7 mouse cellular contexts compared by ENCODE assay signal in genomic region chr17:34031465-34032173, GRCm38 (mm10). TPM values are rescaled to one million over a fixed set of nuclear protein-coding genes. Genes with fewer than 3 reads are reported as not detected.
DNase-seq lines count a peak whose midpoint lies in the region; ATAC-seq lines count a peak whose summit lies in the region.

Gene Slc39a7, minus strand, starts transcription at chr17:34031682.
Gene Rxrb, plus strand, starts transcription at chr17:34031812.

- no peaks in the 10 kb centered on the region for H3K9me3 ChIP-seq in intestine, embryonic 16.5 days (ENCODE audit: control insufficient read depth, low read length)
- no peaks in the 10 kb centered on the region for H3K9me3 ChIP-seq in midbrain, embryonic 11.5 days (ENCODE audit: control insufficient read depth, low read length)

- under 1% methylated on average over 82 of the region's 88 CpGs for WGBS in intestine, embryonic 16.5 days
- WGBS in midbrain, embryonic 11.5 days = under 1% methylated on average over 73 of the region's 88 CpGs

- peak within 1 kb of the TSS; percentile 79 for H3K4me3 ChIP-seq in intestine, embryonic 16.5 days (ENCODE audit: low read length)
- peak within 1 kb of the TSS; percentile 90 for H3K4me3 ChIP-seq in midbrain, embryonic 11.5 days (ENCODE audit: low read depth, low read length)

- ATAC-seq in intestine, embryonic 16.5 days = peak; percentile 77
- ATAC-seq in midbrain, embryonic 11.5 days (ENCODE audit: low FRiP score) = peak; percentile 75

- intact Hi-C loops in left cerebral cortex, postnatal 36 days (cut with DNase I) = loop anchor here (1.0 to 10.0 kb wide), 2 partner anchors 88 to 563 kb away; partner anchors contain the start of genes Ager, H2-DMa and Pbx2

- H3K27me3 ChIP-seq in intestine, embryonic 16.5 days (replicated peaks; ENCODE audit: control insufficient read depth, insufficient read depth, low read length) = no peaks in the 10 kb centered on the region
- no peaks in the 10 kb centered on the region for H3K27me3 ChIP-seq in midbrain, embryonic 11.5 days (ENCODE audit: control insufficient read depth, insufficient read depth, low read length)

- H3K9ac ChIP-seq in intestine, embryonic 16.5 days (ENCODE audit: low read depth, low read length) = peak within 1 kb of the TSS; percentile 94
- H3K9ac ChIP-seq in midbrain, embryonic 11.5 days (ENCODE audit: low read length) = peak within 1 kb of the TSS; percentile 93

- peak within 1 kb of the TSS; percentile 98 for H3K27ac ChIP-seq in intestine, embryonic 16.5 days (ENCODE audit: low read length)
- H3K27ac ChIP-seq in midbrain, embryonic 11.5 days (ENCODE audit: low read depth, low read length) = peak within 1 kb of the TSS; percentile 96

- H3K4me2 ChIP-seq in intestine, embryonic 16.5 days (ENCODE audit: low read depth, low read length) = peak within 1 kb of the TSS; percentile 94
- H3K4me2 ChIP-seq in midbrain, embryonic 11.5 days = peak within 1 kb of the TSS; percentile 97

- peaks cover 41% of the 10 kb centered on the region for H3K4me1 ChIP-seq in intestine, embryonic 16.5 days (ENCODE audit: control insufficient read depth, insufficient read depth, low read length)
- peaks cover 46% of the 10 kb centered on the region for H3K4me1 ChIP-seq in midbrain, embryonic 11.5 days (ENCODE audit: control insufficient read depth, insufficient read depth, low read length)

- DNase-seq in adrenal gland, adult 8-10 months = peak; percentile 97
- DNase-seq in embryo, embryonic 9.5 days (ENCODE audit: extremely low spot score) = peak; percentile 100
- DNase-seq in gastrocnemius, postnatal 4 days (ENCODE audit: low spot score in 2 of 2) = peak; percentile 99 to 100
- peak; percentile 98 to 99 for DNase-seq in left cerebral cortex, postnatal 36 days (ENCODE audit: low spot score in 2 of 2)
- DNase-seq in midbrain, embryonic 11.5 days (ENCODE audit: low spot score, missing footprints) = peak; percentile 100
- DNase-seq in skeletal muscle tissue, adult 2 months (ENCODE audit: low read depth, low spot score) = peak; percentile 99

- H3K36me3 ChIP-seq in intestine, embryonic 16.5 days (ENCODE audit: control insufficient read depth, insufficient read depth, low read length) = peaks cover 27% of the 10 kb centered on the region
- H3K36me3 ChIP-seq in midbrain, embryonic 11.5 days (ENCODE audit: control insufficient read depth, insufficient read depth, low read length) = peaks cover 24% of the 10 kb centered on the region

RNA-seq across cellular contexts. Expression of gene Slc39a7, which starts in this region (rescaled TPM):
- 100 to 1,000 TPM; 176 to 248 (median 200) TPM for total RNA-seq in adrenal gland, adult 8-10 months (2022)
- 100 to 1,000 TPM in 1 of 2 experiments, 10 to 100 TPM in 1; 98.5 to 107 TPM for total RNA-seq in gastrocnemius, postnatal 4 days (2021)
- 171 and 176 TPM in 2 replicates for polyA plus RNA-seq in intestine, embryonic 16.5 days (2015; fragmentation: Nextera tagmentation; extraction: Ambion mirVana)
- 100 to 1,000 TPM; 101 to 105 TPM for total RNA-seq in left cerebral cortex, postnatal 36 days (2021)
- 85.1 and 97.4 TPM in 2 replicates for polyA plus RNA-seq in midbrain, embryonic 11.5 days (2014; fragmentation: Nextera tagmentation; extraction: Ambion mirVana)

RNA-seq across cellular contexts. Expression of gene Rxrb, which starts in this region (rescaled TPM):
- 10 to 100 TPM; 54.8 to 70.9 (median 62.7) TPM for total RNA-seq in adrenal gland, adult 8-10 months (2022)
- 10 to 100 TPM; 43.6 to 49.4 TPM for total RNA-seq in gastrocnemius, postnatal 4 days (2021)
- polyA plus RNA-seq in intestine, embryonic 16.5 days (2015; fragmentation: Nextera tagmentation; extraction: Ambion mirVana) = 37.6 and 38.4 TPM in 2 replicates
- 10 to 100 TPM; 81.9 to 87.8 TPM for total RNA-seq in left cerebral cortex, postnatal 36 days (2021)
- polyA plus RNA-seq in midbrain, embryonic 11.5 days (2014; fragmentation: Nextera tagmentation; extraction: Ambion mirVana) = 17.2 and 17.9 TPM in 2 replicates

Comparison
In these comparisons a context has a peak if more than half of its experiments do, and no peak if none do; other contexts are left out.
1. Peak in every context shown above with its lines: DNase-seq, ATAC-seq, H3K4me3 ChIP-seq and H3K27ac ChIP-seq.